Mouse (Mus musculus): ENCODE data around the gene Ifi47. TPM values are rescaled to one million over a fixed set of nuclear protein-coding genes. Genes with fewer than 3 reads are reported as not detected.
"Not testable (repeated sequence)": the region's sequence is repeated elsewhere in the genome, so short reads cannot be mapped to it uniquely, and the experiment has no call there.

Ifi47 gene
- polyA plus RNA-seq (2015; fragmentation: Nextera tagmentation; extraction: Ambion mirVana) = 2.1 and 2.6 TPM in 2 replicates

- H3K4me1 ChIP-seq; H3K4me2 ChIP-seq (replicated peaks); H3K9ac ChIP-seq; H3K36me3 ChIP-seq; ATAC-seq (ENCODE audit: insufficient number of reproducible peaks, low FRiP score, low TSS enrichment, low read depth); H3K27ac ChIP-seq (replicated peaks); H3K4me3 ChIP-seq (replicated peaks); H3K9me3 ChIP-seq (replicated peaks); H3K27me3 ChIP-seq: not testable (repeated sequence)
- 53% methylated on average over 6 of the region's 6 CpGs for WGBS
Measured at GRCm38 (mm10) chr11:49076001-49076757, at the start of gene Ifi47. Gene Ifi47 (plus strand): TSS chr11:49076587.

DNA sequence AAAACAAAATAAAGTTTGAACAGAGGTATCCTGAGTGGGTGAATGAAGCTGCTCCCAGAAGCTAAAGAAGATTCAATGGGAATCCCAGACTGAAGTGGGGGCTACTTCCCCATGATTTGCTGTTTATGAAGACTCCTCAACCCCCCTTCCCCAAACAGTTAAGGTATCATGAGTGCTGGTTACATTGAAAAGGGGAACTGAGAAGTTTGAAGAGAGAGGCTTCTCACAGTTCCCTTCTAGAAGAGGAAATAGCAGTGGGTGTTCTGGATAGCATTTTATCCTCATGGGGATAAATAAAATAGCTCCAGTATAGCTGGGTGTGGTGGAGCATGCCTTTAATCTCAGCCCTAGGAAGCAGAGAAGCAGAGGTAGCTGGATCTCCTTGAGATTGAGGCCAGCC, 26.3 kb upstream of the Ifi47 start:
- not testable (repeated sequence) for H3K27me3 ChIP-seq; H3K9ac ChIP-seq; ATAC-seq (ENCODE audit: insufficient number of reproducible peaks, low FRiP score, low TSS enrichment, low read depth); H3K9me3 ChIP-seq (replicated peaks); H3K4me1 ChIP-seq; H3K36me3 ChIP-seq; H3K27ac ChIP-seq (replicated peaks); H3K4me3 ChIP-seq (replicated peaks); H3K4me2 ChIP-seq (replicated peaks)

DNA sequence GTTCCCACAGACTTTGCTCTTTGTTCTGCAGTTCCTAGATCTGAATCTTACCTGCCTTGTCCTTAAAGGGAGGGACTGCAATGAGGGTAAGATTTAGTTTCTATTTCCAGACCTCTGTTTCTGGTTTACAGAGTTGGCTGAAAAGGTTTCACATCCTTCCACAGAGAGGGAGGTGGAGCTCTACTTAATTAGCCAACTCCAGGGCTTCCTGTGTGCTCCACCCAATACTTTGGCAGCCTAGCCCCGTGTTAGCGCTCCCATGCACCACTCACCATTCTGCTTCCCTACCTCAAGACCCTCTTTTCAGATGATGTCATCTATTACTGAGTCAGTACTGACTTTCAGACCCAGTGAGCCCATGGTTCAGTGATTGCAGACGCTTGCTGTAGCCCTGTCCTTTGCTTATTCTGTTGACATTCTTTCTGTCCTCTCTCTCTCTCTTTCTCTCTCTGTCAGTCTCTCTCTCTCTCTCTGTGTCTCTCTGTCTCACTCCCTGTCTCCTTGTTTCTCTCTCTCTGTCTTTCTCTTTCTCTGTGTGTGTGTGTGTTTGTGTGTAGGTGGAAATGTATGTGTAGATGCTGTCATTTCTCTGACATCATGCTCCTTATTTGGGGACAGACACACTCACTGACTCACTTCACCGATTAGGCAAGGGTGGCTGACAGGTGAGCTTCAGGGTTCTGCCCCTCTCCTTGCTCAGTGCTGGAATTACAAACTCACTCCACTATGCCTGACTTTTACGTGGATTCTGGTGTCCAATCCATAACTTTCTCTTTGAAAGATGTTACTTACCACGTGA, 25.1 kb upstream of the Ifi47 start, which contains the start of gene 9930111J21Rik2:
Gene 9930111J21Rik2, minus strand, starts transcription at position 150 of the 799 bp plus-strand sequence.
- not testable (repeated sequence) for H3K36me3 ChIP-seq; H3K4me2 ChIP-seq (replicated peaks); H3K27me3 ChIP-seq; H3K9ac ChIP-seq; H3K27ac ChIP-seq (replicated peaks); H3K9me3 ChIP-seq (replicated peaks); ATAC-seq (ENCODE audit: insufficient number of reproducible peaks, low FRiP score, low TSS enrichment, low read depth); H3K4me3 ChIP-seq (replicated peaks); H3K4me1 ChIP-seq
- WGBS = 75% methylated on average over 1 of the region's 6 CpGs

DNA sequence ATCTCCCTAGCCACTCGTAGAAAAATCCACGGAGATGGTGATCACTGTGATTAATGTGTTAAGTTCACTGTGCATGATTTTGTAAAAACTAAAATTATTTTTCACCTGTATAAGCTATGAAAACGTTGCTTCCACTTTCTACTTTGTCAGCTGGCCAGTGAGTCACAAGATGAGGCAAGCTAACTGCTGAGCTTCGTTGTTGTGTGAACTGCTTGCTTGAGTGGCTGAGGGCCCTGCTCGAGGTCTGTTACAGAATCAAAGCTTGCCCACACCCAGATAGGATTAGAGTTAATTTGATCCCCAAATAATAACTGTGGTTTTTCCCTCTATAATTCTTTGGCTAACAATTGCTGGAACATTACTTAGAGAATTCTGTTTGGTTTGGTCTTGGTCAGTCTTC, 24.5 kb upstream of the Ifi47 start:
- ATAC-seq (ENCODE audit: insufficient number of reproducible peaks, low FRiP score, low TSS enrichment, low read depth); H3K4me1 ChIP-seq; H3K27me3 ChIP-seq; H3K4me2 ChIP-seq (replicated peaks); H3K9me3 ChIP-seq (replicated peaks); H3K36me3 ChIP-seq; H3K27ac ChIP-seq (replicated peaks); H3K4me3 ChIP-seq (replicated peaks); H3K9ac ChIP-seq: not testable (repeated sequence)
- no CpG with 5 or more reads among the region's 5 CpGs for WGBS

- H3K4me1 ChIP-seq; H3K27ac ChIP-seq (replicated peaks); H3K36me3 ChIP-seq; H3K9ac ChIP-seq; H3K4me2 ChIP-seq (replicated peaks); ATAC-seq (ENCODE audit: insufficient number of reproducible peaks, low FRiP score, low TSS enrichment, low read depth); H3K4me3 ChIP-seq (replicated peaks); H3K27me3 ChIP-seq; H3K9me3 ChIP-seq (replicated peaks): not testable (repeated sequence)
- 53% methylated on average over 2 of the region's 3 CpGs for WGBS
Measured at GRCm38 (mm10) chr11:49060061-49060460, 16.3 kb upstream of the Ifi47 start.

DNA sequence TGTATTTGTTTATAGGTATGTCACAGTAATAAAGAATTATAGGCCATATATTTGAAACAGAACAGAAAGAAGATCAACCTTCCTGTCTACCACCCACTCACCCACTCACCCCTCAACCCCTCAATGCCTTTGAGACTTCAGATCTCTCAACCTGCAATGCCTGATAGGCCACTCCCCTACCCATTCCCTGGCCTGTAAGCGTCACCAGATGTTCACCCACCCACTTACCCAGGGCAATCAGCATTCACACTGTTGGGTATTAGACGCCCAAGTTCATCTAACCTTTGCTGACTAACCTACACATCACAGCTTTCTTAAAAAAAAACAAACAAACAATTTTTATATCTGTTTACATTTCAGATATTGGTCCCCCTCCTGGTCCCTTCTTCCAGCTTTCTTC, 14.5 kb upstream of the Ifi47 start:
- H3K4me3 ChIP-seq (replicated peaks); H3K4me1 ChIP-seq; H3K4me2 ChIP-seq (replicated peaks); H3K9ac ChIP-seq; ATAC-seq (ENCODE audit: insufficient number of reproducible peaks, low FRiP score, low TSS enrichment, low read depth); H3K27ac ChIP-seq (replicated peaks); H3K36me3 ChIP-seq; H3K9me3 ChIP-seq (replicated peaks); H3K27me3 ChIP-seq: not testable (repeated sequence)
- WGBS = 64% methylated on average over 2 of the region's 2 CpGs

GRCm38 (mm10) chr11:49063713-49064469, 12.5 kb upstream of the Ifi47 start, which contains the start of gene Tgtp2:
Gene Tgtp2 (minus strand): TSS chr11:49064206.
- not testable (repeated sequence) for H3K4me1 ChIP-seq; ATAC-seq (ENCODE audit: insufficient number of reproducible peaks, low FRiP score, low TSS enrichment, low read depth); H3K4me3 ChIP-seq (replicated peaks); H3K9ac ChIP-seq; H3K4me2 ChIP-seq (replicated peaks); H3K36me3 ChIP-seq; H3K27ac ChIP-seq (replicated peaks); H3K9me3 ChIP-seq (replicated peaks); H3K27me3 ChIP-seq
- WGBS = 69% methylated on average over 5 of the region's 5 CpGs

GRCm38 (mm10) chr11:49068358-49068757, 8.0 kb upstream of the Ifi47 start:
- Histone ChIP-seq H3K27me3 (no peaks in the 10 kb centered on the region), H3K9ac (no peak overlapping the region), H3K4me1 (no peaks in the 10 kb centered on the region), H3K27ac (replicated peaks) (no peak overlapping the region), H3K36me3 (no peaks in the 10 kb centered on the region), H3K4me2 (replicated peaks) (no peak overlapping the region), H3K4me3 (replicated peaks) (no peak overlapping the region), H3K9me3 (replicated peaks) (no peaks in the 10 kb centered on the region)
- no peak for ATAC-seq (ENCODE audit: insufficient number of reproducible peaks, low FRiP score, low TSS enrichment, low read depth)
- 91% methylated on average over 1 of the region's 1 CpGs for WGBS

DNA sequence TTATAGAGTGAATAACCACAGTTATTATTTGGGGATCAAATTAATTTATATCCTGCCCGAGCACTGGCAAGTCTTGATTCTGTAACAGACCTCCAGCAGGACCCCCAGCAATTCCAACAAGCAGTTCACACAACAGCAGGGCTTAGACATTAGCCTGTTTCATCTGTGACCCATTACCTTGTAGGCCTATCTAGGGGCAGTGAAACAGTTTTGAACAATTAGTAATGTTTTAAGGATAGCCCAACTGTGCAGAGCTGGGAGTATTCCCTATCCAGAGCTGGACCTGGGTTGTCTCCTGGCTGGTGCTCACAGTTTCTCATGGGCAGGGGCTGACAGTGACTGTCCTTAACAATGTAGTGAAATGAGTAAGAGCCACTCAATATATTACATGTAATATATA, 625 bp downstream of the Ifi47 start:
- Histone ChIP-seq H3K36me3 (no peaks in the 10 kb centered on the region), H3K27ac (replicated peaks) (no peak overlapping the region), H3K4me3 (replicated peaks) (no peak overlapping the region), H3K4me1 (no peaks in the 10 kb centered on the region), H3K4me2 (replicated peaks) (no peak overlapping the region), H3K27me3 (no peaks in the 10 kb centered on the region), H3K9me3 (replicated peaks) (no peaks in the 10 kb centered on the region), H3K9ac (no peak overlapping the region)
- WGBS = 46% methylated on average over 1 of the region's 1 CpGs
- ATAC-seq (ENCODE audit: insufficient number of reproducible peaks, low FRiP score, low TSS enrichment, low read depth) = no peak

GRCm38 (mm10) chr11:49078719-49079118, 2.3 kb downstream of the Ifi47 start:
- ATAC-seq (ENCODE audit: insufficient number of reproducible peaks, low FRiP score, low TSS enrichment, low read depth) = no peak
- no peaks in the 10 kb centered on the region for H3K36me3 ChIP-seq
- no peak overlapping the region for H3K27ac ChIP-seq (replicated peaks)
- H3K4me1 ChIP-seq = no peaks in the 10 kb centered on the region
- no peaks in the 10 kb centered on the region for H3K27me3 ChIP-seq
- no peak overlapping the region for H3K9ac ChIP-seq
- no peak overlapping the region for H3K4me2 ChIP-seq (replicated peaks)
- no peaks in the 10 kb centered on the region for H3K9me3 ChIP-seq (replicated peaks)
- WGBS = 81% methylated on average over 3 of the region's 3 CpGs
- no peak overlapping the region for H3K4me3 ChIP-seq (replicated peaks)

DNA sequence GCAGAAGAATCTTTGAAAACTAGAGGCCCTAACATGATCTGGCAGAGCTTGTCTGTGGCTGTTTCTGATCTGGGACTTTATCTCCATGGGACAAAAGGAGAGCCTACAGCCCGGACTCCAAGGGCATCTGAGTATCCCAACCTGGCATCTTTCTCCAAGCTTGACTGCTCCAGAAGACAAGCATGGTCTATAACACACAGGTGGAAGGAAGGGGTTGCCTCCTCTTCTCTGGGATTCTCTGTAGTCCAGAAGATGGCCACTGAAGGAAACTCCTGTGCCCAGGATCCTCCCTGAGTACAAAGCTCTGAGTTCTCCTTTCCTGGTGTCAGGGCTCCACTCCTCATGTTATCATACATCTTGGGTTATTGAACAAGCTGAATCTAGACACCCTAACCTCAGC, 4.2 kb downstream of the Ifi47 start:
- Histone ChIP-seq H3K4me3 (replicated peaks) (no peak overlapping the region), H3K36me3 (no peaks in the 10 kb centered on the region), H3K9me3 (replicated peaks) (no peaks in the 10 kb centered on the region), H3K9ac (no peak overlapping the region), H3K27me3 (no peaks in the 10 kb centered on the region), H3K27ac (replicated peaks) (no peak overlapping the region), H3K4me2 (replicated peaks) (no peak overlapping the region), H3K4me1 (no peaks in the 10 kb centered on the region)
- WGBS = 66% methylated on average over 1 of the region's 1 CpGs
- ATAC-seq (ENCODE audit: insufficient number of reproducible peaks, low FRiP score, low TSS enrichment, low read depth) = no peak
